Mouse (Mus musculus) gastrocnemius, postnatal 10 days (tissue): ENCODE measurements around the gene Gm10447. TPM values are rescaled to one million over a fixed set of nuclear protein-coding genes. Genes with fewer than 3 reads are reported as not detected.
A peak's percentile ranks its signal among the peaks of the same experiment; 100 is the strongest.

Source experiments
- DNase-seq: peaks from one replicate; pipeline ENCODE4 v3.0.0; 2021; ENCODE audit warnings: mixed read lengths
- long read RNA-seq, 2 experiments: library from polyadenylated mRNA; stranded (forward); transcript quantifications; one replicate each; pipeline ENCODE4 v2.0.0; 2021
- total RNA-seq, 2 experiments: library from RNA; stranded (reverse); gene quantifications; 2 replicates each; pipeline ENCODE4 v1.2.3; 2021

The Gm10447 gene
- not detected for total RNA-seq
- long read RNA-seq, experiment 1 = 0 reads
- long read RNA-seq, experiment 2 = 0 reads

DNA sequence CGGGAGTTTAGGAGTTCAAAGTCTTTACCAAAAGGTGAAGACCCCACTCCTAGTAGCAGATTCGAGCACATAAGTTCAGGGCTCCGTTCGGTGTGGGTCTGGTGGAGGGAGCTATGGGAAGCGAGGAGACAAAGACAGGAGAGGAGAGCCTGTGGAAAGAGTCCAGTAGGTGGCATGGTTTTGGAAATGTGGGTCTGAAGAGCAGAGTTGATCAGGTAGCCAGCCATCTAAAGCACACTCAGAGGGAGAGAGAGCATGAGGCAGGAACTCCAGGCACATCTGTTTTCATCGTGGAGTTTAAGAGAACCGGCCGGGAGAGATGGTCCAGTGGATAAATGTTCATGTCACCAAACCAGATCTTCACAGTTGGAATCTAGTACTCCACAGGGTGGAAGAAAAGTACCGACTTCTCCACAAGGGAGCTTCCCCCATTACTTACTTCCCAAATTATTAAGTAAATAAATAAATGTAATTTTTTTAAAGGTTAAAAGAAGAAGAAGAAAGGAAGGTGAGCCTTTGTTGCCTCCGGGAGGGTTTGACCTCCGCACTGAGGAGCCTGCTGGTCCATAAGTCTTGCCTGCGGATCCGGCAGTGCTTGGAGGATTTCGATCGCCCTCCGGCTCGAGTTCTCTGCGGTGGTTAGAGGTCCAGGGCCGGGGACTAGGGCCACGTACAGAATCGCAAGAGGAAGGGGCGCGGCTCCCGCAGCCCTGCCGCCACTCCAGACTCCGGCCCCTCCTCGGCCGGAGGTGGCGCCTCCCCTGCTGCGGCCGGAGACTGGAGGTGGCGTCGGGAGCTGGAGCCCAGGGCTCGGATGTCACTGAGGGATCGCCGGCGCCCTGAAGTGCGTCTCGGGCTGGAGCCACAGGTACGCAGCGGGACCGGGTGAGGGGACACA, at the start of gene Gm10447, which contains the start of gene Shroom1:
Gm10447 (minus strand) TSS at position 637 of the 898 bp plus-strand sequence.
Shroom1 (plus strand) TSS at position 732 of the 898 bp plus-strand sequence.
- peak; percentile 50 for DNase-seq

DNA sequence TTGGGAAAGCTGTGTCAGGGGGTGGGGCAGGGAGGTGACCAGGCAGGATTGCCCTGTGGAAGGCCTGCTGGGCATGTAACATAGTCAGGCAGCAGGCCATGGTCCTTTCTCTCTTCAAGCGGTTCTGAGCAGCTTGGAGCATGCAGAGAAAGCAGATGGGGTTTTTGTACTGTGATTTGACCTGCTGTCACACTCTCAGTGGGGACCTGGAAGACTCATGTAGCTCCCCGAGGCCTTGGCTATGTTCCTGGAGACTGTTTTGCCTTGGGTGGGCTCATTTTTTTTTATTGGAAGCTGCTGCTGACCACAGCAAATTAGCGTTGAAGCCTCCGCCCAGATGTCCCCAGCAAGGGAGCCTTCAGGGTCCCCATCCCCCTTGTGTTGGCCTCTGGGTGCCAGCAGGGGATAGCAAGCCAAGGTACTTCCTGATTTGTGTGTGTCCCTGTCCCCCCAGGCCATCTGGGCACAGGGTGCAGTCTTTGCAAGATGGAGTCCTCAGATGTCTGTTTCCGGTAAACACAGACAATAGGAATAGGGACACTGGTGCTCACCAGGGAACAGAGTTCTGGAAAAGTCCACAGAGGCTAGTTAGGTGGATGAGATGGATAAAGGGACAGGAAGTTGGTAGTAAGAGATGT, 48.2 kb upstream of the Gm10447 start:
- DNase-seq = no peak

DNA sequence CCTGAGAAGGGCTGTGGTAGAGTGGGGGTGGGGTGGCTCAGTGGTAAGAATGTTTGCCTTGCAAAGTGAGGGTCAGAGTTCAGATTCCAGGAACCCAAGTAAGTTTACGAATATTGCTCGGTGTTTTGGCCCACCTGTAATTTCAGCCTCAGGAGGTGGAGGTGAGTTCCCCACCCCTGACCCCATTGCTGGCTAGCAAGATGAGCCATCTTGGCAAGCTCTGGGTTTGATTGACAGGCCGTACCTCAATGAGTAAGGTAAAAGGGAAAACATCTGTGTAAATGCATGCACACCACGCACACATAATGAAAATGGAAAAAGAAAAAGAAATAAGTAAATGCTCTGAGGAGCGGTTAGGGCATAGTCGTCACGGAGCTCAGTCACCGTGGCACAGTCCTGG, 47.5 kb upstream of the Gm10447 start:
- DNase-seq = no peak

DNA sequence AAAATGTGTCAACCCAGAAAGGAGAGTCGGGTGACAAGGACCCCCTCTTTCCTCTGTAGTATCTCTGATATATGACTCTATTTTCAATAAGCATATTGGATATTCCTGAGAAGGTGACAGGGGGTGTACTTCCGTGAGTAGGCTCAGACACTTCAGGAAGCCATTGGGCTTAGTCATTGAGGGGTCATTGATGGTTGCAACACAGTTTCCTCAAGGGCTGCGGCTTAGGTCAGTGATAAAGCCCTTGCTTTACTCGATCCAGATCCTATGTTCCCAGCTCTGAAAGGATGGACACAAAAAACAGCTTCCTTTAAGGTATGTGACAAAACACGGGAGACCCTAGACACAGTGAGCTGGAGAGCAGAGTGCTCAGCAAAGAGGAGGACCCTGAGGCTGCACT, 46.8 kb upstream of the Gm10447 start:
- DNase-seq = no peak

DNA sequence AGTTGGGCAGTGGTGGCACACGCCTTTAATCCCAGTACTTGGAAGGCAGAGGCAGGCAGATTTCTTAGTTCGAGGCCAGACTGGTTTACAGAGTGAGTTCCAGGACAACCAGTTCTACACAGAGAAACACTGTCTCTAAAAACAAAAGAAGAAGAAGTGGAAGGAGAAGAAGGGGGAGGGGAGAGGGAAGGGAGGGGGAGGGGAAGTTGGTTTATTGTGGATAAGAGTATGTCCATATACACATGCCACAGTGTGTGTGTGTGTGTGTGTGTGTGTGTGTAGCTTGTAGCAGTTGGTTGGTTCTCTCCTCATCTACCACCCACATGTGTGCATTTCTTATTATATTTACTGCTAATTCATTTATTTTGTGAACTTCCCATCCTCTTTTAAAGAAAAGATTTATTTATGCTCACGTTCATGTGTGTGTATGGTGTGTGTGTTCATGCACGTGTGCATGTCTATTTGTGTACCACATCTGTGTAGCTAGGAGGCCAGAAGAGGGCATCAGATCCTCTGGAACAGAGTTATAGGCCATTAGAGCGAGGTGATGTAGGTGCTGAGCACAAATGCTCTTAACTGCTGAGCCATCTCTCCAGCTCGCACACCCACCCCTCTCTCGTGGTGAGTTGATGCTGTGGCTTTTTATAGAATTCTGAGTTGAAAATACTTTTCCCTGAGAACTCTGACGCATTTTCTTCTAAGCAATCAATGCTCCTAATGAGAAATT, 45.3 kb upstream of the Gm10447 start:
- no peak for DNase-seq

DNA sequence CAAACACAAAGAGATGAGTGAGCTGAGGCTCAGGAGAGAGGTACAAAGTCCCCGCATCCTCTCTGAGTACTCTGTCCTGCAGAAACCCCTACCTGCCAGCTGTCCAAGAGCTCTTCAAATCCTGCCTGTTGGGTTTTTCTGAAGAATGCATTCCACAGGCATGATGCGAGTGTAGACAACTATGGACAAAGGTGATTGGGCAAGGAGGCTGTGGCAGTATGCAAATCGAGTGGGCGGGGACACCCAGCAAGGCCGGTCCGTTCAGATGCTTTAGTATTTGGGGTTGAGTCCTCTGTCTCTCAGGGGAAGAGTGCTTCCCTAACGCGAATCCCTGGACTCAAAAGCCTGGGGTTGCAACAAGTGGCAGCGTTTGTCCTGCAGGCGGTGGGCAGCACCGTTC, 43.7 kb upstream of the Gm10447 start:
- no peak for DNase-seq

DNA sequence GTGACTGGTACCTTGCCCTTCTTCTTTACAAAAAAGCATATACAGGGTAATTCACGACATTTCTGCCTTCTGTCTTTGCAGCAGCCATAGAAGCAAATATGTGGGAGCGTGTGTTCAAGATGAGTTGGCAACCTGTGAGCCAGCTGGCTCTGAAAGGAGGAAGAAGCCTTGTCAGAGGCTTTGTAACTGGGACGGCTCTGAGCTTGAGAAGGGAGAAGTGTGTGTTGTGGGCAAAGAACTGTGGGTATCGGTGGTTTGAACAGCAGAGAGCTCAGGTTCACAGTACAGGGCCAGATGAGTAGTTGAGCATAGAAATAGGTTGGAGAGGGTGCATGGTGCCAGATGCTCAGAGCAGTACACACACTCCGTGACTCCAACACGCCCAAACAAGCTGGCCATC, 40.0 kb upstream of the Gm10447 start:
- no peak for DNase-seq

DNA sequence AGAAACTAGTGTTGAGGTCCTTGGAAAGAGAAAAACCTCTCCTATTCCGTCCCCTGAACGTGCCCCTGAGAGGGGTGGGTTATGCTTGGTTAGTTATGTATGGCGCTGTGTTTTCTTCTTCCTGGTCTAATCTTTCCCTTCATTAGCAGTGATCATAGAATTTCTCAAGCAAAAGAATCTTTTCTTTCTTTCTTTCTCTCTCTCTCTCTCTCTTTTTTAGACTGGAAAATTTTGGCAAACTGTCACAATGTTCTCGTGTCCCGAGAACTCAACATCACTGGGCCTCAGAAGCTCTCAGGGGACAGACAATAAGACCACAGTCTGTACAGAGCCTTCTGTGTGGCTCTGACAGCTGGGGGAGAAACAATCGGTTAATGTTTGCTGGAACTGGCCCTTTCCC, 38.5 kb upstream of the Gm10447 start:
- DNase-seq = no peak

DNA sequence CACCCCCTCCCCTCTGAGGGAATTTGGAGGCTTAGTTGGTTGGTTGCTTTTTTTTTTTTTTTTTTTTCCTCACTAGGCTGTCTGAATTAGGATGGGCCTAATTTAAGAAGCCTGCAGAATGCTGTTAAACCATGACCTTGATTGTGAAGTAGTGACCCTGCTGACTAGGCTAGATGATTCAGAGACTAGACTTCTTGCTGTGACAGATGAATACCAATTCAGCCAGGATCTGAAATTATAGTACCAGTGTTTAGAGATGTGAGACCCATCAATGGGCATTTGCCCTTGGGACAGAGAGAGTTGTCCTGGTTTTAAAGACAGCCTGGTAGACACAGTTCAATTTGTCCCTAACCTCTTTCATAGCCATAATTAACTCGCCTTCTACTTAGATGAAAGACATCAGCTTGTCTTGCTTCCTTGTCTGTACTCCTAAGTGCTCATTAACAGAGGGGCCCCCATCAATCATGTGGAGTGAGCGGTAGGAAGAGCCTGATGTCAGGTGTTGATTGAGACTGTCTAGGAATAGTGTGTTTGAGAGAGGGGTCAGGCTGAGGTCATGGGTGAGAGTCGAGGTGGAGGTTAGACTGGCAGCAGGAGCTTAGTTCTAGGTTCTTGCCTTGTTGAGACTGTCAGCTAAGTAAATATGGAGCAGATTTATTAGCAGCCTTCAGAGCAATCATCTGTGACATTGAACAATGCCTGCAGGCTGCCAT, 36.5 kb upstream of the Gm10447 start:
- no peak for DNase-seq

DNA sequence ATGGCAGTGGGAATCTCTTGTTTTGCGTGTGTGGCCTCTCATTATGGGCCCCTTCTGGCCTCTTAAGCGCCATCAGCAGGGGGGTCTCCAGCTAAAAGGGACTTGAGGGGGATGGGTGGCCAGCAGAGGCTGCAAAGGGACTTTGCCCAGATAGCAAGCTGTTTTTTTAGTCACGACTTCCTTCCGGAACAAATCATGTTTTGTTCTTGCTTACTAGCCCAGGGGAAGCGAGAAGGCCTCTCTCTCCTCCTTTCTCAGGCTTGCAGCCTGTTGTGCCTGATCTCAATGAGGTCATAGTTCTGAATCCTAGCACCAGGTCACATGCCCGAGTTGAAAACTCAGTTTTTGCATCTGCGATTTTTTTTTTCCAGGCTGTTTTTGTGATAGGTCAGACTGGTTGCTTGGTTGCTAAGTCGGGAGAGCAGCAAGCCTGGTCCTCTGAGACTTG, 35.1 kb upstream of the Gm10447 start:
- DNase-seq = no peak

DNA sequence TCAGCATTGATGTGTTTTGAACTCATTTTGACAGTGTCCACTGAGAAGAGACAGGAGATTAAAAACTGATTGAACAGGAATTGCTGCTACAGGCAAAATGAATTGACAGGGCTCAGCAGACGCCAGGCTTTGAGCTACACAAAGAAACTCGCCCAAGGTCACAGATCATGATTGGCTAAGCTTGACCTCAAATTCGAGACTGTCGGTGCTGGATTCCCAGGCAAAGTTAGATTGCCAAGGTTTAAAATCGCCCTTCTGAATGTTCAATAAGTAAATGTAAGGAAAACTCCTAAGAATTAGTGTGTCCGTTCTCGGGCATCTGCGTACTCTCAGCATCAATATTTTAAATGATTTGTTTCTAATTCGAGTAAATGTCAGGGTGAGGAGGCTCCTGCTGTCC, 32.5 kb upstream of the Gm10447 start:
- no peak for DNase-seq

DNA sequence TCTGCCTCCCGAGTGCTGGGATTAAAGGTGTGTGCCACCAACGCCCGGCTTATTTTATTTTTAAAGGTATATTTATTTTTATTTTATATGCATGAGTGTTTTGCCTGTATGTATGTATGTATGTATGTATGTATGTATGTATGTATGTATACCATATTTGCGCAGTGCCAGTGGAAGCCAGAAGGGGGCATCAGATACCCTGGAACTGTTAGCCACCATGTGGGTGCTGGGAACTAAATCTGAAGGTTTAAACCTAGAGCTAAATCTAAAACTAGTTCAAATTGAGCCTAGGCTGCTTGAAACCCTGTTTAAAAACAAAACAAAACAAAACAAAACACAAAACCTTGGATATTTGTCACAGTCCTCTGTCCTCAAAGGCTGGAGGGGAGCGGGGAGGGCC, 32.1 kb upstream of the Gm10447 start:
- DNase-seq = no peak

DNA sequence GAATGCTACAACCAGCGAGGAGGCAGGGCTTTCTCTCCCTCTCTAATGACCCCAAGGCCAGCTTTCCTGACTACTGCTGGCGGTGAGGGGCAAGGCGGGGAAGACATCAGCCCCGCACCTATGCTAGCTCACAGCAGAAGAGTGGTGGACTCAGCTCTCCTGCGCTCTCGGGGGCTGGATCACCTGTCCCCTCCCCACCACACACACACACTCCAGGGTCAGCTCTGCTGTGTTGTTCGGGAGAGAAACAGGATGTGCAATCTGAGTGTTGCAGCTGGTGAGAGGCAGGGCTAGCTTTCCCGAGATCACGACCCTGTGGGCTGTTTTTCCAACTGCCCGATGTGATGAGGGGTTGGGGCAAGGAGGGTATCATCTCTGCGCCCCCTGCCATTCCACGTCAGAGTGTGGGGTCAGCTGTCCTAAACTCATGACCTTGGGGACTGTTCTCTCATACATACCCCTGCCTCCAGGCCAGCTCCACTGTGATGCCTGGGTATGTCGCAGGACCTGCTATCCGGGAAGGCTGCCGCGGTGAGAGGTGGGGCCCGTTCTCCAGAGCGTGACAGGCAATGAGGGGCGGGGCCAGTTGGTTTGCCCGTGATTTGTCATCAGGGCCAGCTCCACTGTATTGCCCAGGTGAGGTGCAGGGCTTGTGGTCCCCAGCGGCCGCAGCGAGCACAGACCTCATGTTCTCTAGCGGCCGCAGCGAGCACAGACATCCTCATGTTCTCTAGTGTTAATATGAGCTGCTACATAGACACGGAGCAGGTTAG, 30.1 kb upstream of the Gm10447 start:
- no peak for DNase-seq

DNA sequence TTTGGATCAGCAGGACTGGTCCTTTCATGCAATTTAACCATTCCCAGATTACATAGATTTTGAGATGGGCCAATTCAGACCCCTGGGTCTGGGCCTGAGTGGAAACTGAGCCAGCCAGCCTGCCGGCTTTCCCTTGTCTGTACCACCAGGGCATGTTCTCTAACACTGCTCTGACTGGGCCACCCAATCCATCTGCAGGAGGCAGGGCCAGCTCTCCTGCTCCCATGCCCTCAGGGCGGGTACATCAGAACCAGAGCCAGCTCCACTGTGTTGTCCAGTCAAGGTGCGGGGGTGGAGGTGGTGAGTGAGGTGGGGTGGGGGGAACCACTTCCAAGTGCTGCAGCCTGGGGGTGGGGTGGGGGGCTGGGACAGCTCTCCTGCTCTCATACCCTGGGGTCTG, 29.4 kb upstream of the Gm10447 start:
- no peak for DNase-seq

DNA sequence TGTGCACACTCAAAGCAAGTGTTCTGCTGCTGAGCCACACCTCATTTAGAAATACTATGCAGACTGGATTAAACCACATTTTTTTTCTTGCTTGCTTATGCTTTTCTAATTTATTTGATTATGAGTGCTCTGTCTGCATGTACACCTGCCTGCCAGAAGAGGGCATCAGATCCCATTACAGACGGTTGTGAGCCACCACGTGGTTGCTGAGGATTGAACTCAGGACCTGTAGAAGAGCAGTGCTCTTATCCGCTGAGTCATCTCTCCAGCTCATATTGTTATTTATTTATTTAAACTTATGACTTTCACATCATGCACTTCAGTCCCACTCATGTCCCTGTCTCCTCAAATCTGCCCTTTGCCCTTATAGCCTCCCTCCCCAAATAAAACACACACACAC, 28.8 kb upstream of the Gm10447 start:
- DNase-seq = no peak

DNA sequence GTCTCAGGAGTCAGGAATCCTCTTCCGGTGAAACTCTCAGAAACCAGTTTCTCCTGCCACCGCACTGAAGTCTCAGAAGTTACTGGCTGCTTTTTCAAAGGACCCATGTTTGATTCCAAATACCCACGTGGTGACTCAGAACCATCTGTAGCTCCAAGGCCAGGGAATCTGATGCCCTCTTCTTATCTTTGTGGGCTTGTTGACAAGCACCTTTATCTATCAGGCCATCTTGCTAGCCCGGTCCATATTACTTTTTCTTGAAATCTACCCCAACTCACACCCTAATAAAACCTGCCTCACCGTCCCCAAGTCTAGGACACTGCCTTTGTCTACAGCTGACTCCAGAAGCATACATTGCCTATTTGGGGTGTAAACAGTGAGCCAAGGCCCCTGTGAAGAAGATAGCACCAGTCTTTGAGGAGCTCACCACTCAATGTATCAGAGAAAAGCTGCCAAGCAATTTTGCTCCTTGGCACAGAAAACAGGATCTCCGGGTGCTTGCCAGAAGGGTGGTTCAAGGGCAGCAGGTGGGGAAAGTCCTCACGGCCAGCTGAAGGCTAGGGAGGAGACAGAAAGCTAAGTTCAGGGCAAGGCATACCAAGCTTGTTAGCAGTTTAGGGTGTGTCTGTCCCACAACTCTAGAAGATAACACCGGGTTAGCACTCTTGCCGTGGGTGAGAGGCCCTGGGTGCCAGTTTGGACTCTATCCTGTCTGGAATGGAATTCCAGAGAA, 26.4 kb upstream of the Gm10447 start:
- no peak for DNase-seq

DNA sequence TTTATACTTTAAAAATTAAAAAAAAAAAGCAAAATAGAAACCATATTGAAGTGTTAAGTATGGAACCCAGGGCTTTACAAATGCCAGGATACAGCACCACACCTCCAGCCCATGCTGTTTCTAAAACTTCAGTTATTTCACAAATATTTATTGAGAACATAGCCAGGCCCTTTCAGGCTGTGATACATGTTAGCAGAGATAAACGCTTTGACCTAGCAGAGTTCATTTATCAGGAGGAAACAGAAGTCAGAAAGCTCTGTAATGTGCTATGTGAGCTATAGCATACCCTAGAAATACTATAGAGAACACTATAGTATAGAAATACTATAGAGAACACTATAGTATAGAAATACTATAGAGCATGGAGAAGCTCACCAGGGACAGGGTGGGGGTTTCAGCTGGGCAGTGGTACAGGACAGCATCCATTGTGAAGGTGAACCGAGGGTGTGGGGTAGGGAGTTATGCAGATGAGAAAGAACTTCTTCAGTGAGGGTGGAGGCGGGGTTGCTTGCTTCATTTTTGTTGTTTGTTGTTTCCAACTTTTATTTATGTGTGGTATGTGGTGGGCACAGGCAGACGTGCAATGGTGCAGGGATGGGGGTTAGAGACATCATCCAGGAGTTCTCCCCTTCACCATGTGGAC, 24.3 kb upstream of the Gm10447 start:
- no peak for DNase-seq

DNA sequence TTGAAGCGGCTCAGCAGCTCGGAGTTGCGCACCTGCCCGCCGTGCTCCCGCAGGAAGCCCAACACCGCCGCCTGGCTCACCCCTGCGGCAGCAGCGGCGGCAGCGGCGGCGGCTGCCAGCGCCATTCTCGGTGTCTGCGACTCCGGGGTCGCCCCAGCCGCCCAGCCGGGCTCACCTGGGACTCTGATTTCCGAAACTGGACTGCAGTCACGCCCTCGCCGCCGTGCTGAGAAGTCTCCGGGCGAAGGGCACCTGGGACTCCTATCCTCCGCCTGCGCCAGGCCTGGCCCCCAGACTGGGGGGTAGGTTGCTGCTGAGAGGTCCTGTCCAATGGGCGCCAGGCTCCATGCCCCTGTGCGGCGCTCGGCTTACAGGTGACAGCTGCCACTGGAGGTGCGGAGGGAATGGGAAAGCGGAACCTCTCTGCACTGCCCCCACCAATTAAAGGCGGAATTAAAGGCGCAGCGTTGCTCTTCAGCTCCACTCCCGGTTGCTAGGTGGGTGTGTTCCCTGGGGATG, 22.9 kb upstream of the Gm10447 start, which contains the start of the genes Gm9945 and Sowaha:
Gm9945 (plus strand) TSS at position 384 of the 519 bp plus-strand sequence.
Sowaha (minus strand) TSS at position 492 of the 519 bp plus-strand sequence.
- DNase-seq = no peak

DNA sequence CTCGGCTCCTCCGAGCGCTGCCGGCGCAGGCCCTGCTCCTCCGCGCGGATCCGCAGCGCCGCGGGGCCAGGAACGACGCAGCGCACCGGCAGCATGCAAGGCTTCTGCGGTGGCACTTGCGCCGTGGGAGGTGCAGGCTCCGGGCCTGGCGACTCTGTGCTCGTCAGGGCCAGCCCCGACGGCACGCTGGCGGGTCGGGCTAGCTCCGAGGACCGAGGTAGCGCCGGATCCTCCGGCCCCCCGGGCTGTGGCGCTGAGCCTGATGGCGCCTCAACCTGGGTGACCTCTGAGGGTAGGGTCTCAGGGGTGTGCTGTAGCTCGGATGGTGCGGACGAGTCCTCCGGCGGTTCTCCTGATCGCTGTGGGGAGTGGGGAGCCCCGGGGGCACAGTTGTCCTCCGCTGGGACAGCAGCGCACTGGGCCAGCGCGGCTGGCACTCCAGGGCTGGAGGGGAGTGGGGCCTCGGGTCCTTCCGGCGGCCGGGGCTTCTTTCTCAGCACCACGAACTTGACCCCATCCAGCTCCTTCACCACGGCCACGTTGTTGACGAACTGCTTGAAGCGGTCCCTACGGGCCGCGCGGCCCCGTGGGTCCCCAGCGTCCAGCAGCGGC, 22.4 kb upstream of the Gm10447 start:
- no peak for DNase-seq
